Mouse (Mus musculus) small intestine, adult 2 months (tissue): ENCODE results near the gene Olfr642.

ENCODE experiments used
- CTCF ChIP-seq: fragments of 200-500 bp; IDR thresholded peaks from 2 replicates; pipeline ENCODE4 v1.5.1; 2012; ENCODE audit warnings: low read depth, mild to moderate bottlenecking, control low read depth, inconsistent platforms, low read length, moderate library complexity, mixed read lengths; ENCODE audit not compliant: insufficient replicate concordance, insufficient read length; ENCODE audit errors: extremely low read depth
- POLR2A ChIP-seq: fragments of 200-500 bp; IDR thresholded peaks from 2 replicates; pipeline ENCODE4 v1.6.1; 2012; ENCODE audit warnings: low read depth, mild to moderate bottlenecking, control low read depth, inconsistent platforms, low read length, moderate library complexity

GRCm38 (mm10) chr7:104085365-104085764 lies 32.9 kb upstream of the Olfr642 start, which contains the start of gene Olfr645:
- TF ChIP-seq POLR2A (no peak), CTCF (no peak)
